Mouse (Mus musculus): ENCODE measurements around the gene Gypa.

The Gypa gene

GRCm38 (mm10) chr8:80551303-80551702, 57.7 kb downstream of the Gypa start:
- no peak for DNase-seq

- DNase-seq = no peak
These were observed 61.4 kb downstream of the Gypa start for GRCm38 (mm10) chr8:80554991-80555390.

All from layer of hippocampus, adult 9-11 months (tissue).